Mouse (Mus musculus) heart, adult 2 months (tissue): Measurements from ENCODE around the gene Magi2. TPM values are rescaled to one million over a fixed set of nuclear protein-coding genes. Genes with fewer than 3 reads are reported as not detected.

ENCODE experiments used
- DNase-seq, 2 experiments: peaks; one replicate each; pipeline ENCODE4 v3.0.0; 2021
- H3K27ac ChIP-seq: fragments of 200-600 bp; 2 replicates; pipeline ENCODE4 v1.8.1; 2022
- H3K27me3 ChIP-seq: fragments of 200-500 bp; 2 replicates; pipeline ENCODE4 v1.6.1; 2012; ENCODE audit warnings: mild to moderate bottlenecking, low read length, inconsistent platforms, mixed read lengths; ENCODE audit not compliant: control insufficient read depth, insufficient read depth
- H3K36me3 ChIP-seq: fragments of 200-500 bp; 2 replicates; pipeline ENCODE4 v1.6.1; 2012; ENCODE audit warnings: low read length, inconsistent platforms; ENCODE audit not compliant: control insufficient read depth, insufficient read depth
- H3K4me1 ChIP-seq: fragments of 200-500 bp; 2 replicates; pipeline ENCODE4 v1.6.1; 2011; ENCODE audit warnings: low read length; ENCODE audit not compliant: control insufficient read depth, insufficient read depth
- H3K4me3 ChIP-seq: fragments of 200-600 bp; 2 replicates; pipeline ENCODE4 v1.8.1; 2022
- H3K79me2 ChIP-seq: fragments of 200-500 bp; replicated peaks from 2 replicates; pipeline ENCODE4 v1.6.1; 2012; ENCODE audit warnings: mild to moderate bottlenecking, inconsistent platforms, low read length, moderate library complexity, mixed read lengths; ENCODE audit not compliant: control insufficient read depth, insufficient read depth
- H3K9ac ChIP-seq: fragments of 200-500 bp; 2 replicates; pipeline ENCODE4 v1.6.1; 2012; ENCODE audit warnings: low read depth, mild to moderate bottlenecking, control low read depth, inconsistent platforms, low read length, mixed read lengths
- CTCF ChIP-seq: fragments of 200-600 bp; IDR thresholded peaks from 2 replicates; pipeline ENCODE4 v1.8.1; 2022; ENCODE audit warnings: antibody characterized with exemption, mild to moderate bottlenecking, moderate library complexity
- EP300 ChIP-seq: fragments of 200-500 bp; IDR thresholded peaks from 2 replicates; pipeline ENCODE4 v1.6.1; 2011; ENCODE audit warnings: low read depth, low read length, control low read depth; ENCODE audit not compliant: insufficient read depth
- POLR2A ChIP-seq: fragments of 200-500 bp; IDR thresholded peaks from 2 replicates; pipeline ENCODE4 v1.6.1; 2011; ENCODE audit warnings: mild to moderate bottlenecking, low read depth, low read length, control low read depth; ENCODE audit not compliant: insufficient read depth
- WGBS: fragments of 180-500 bp; shearing (Covaris S2); methylation state at CpG from one replicate; pipeline ENCODE4 v1.1.7; 2018; 5-methylcytosine and 5-hydroxymethylcytosine counted together
- intact Hi-C: fragments of 180-260 bp; cut with DNase I; formaldehyde crosslinking; loops from one replicate; pipeline ENCODE4 v1.15.1; 2025
- polyA plus RNA-seq: library from polyadenylated mRNA; depleted of rRNA; stranded (reverse); fragments of >200 nt; gene quantifications from 2 replicates; pipeline ENCODE4 v1.2.3, GENCODE M21; 2012
- total RNA-seq, 2 experiments: library from RNA; stranded (reverse); gene quantifications; 2 replicates each; pipeline ENCODE4 v1.2.3; 2021

Magi2 gene
- total and polyA plus RNA-seq, 3 experiments, result 2.0 to 8.2 (median 7.0) TPM

DNA sequence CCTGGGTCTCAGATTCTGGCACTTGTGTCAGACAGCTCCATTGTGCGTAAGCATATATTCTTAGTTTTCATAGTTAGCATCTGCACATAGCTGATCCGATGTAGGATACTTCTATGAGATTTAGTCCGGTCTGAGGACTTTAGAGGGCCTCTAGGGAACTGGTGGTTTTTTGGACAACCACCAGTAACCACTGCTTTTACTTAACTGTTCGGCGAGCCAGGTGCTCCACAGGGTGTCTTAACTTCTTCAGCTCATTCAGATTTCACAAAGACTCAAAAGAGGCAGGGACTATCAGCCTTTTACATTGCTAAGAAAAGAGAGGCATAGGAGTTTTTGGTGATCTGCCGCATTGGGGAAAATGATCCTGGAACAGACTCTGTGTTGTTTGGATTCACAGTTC lies 1453.1 kb downstream of the Magi2 start:
- no peaks in the 10 kb centered on the region for H3K27me3 ChIP-seq
- H3K36me3 ChIP-seq, result no peaks in the 10 kb centered on the region
- no peaks in the 10 kb centered on the region; the same call in 1 of the 2 replicates for H3K4me1 ChIP-seq
- TF ChIP-seq EP300 (no peak), CTCF (no peak), POLR2A (no peak)
- H3K79me2 ChIP-seq, result no peaks in the 10 kb centered on the region
- 90% methylated on average over 6 of the region's 6 CpGs for whole genome bisulfite sequencing
- no peak for DNase-seq
- intact Hi-C loops, result no loop called here
- no peak overlapping the region for H3K9ac ChIP-seq
- no peak overlapping the region for H3K4me3 ChIP-seq
- H3K27ac ChIP-seq, result no peak overlapping the region

- Histone ChIP-seq H3K4me1 (no peaks in the 10 kb centered on the region; the same call in 1 of the 2 replicates), H3K9ac (no peak overlapping the region), H3K79me2 (no peaks in the 10 kb centered on the region), H3K4me3 (no peak overlapping the region), H3K27me3 (no peaks in the 10 kb centered on the region), H3K27ac (no peak overlapping the region), H3K36me3 (no peaks in the 10 kb centered on the region)
- TF ChIP-seq CTCF, result no peak
- TF ChIP-seq EP300, result no peak
- no peak for TF ChIP-seq POLR2A
- WGBS, result 57% methylated on average over 15 of the region's 15 CpGs
- intact Hi-C loops, result no loop called here
- peak in 1 of 2 experiments; percentile 28 for DNase-seq
Observed at GRCm38 (mm10) chr5:20680833-20681530, 1454.1 kb downstream of the Magi2 start.

GRCm38 (mm10) chr5:20681660-20682059 lies 1454.8 kb downstream of the Magi2 start:
- H3K27me3 ChIP-seq, result no peaks in the 10 kb centered on the region
- 85% methylated on average over 10 of the region's 10 CpGs for WGBS
- no peak overlapping the region for H3K27ac ChIP-seq

DNA sequence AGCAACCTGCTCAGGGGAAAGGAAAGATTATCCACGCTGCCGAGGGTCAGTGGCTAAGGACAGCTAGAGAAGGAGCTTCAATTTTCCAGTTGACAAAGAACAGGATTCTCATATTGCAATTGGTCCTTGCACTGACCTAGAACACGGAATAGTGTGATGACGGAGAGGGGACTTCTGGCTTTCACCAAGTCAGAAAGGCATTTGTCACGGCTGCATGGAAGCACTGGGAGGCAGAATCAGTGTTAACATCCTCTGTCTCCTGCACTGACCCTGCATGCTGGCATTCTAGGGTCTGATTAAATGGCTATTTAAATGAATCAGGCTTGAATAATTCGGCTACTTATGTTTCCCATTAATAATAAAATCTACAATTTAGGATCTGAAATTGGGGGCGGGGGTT lies 1455.4 kb downstream of the Magi2 start:
- H3K36me3 ChIP-seq, result no peaks in the 10 kb centered on the region
- intact Hi-C loops, result no loop called here
- no peak overlapping the region for H3K27ac ChIP-seq
- H3K9ac ChIP-seq, result no peak overlapping the region
- DNase-seq, result no peak
- 77% methylated on average over 7 of the region's 7 CpGs for WGBS
- TF ChIP-seq EP300 (no peak), POLR2A (no peak), CTCF (no peak)
- no peaks in the 10 kb centered on the region for H3K27me3 ChIP-seq
- H3K4me1 ChIP-seq, result no peaks in the 10 kb centered on the region; the same call in 1 of the 2 replicates
- no peak overlapping the region for H3K4me3 ChIP-seq
- H3K79me2 ChIP-seq, result no peaks in the 10 kb centered on the region

More at GRCm38 (mm10) chr5:20681660-20682059, 1454.8 kb downstream of the Magi2 start:
- H3K79me2 ChIP-seq, result no peaks in the 10 kb centered on the region
- no peak overlapping the region for H3K4me3 ChIP-seq
- H3K9ac ChIP-seq, result no peak overlapping the region
- TF ChIP-seq POLR2A, result no peak
- no peak for TF ChIP-seq EP300
- TF ChIP-seq CTCF, result no peak
- no peak for DNase-seq
- no peaks in the 10 kb centered on the region for H3K36me3 ChIP-seq
- H3K4me1 ChIP-seq, result no peaks in the 10 kb centered on the region; the same call in 1 of the 2 replicates
- intact Hi-C loops, result no loop called here

DNA sequence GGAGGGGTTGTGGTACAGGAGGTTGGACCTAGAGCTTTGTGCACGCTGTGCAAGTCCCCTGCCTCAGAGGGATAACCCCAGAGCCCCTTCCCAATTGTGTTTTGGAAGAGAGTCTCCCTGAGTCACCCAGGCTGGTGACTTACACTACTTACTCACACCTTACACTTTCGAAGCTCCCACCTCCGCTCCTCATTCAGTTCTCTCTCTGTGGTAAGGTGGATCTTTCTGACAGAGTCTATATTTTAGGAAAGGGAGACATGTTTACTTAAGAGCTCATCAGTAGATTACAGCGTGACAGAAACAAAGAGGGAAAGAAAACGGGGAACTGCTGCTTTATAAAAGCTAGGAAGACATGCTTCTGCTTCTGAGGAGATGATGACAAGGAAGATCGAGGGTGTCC lies 1457.3 kb downstream of the Magi2 start:
- Histone ChIP-seq H3K36me3 (no peaks in the 10 kb centered on the region), H3K79me2 (no peaks in the 10 kb centered on the region), H3K9ac (no peak overlapping the region), H3K27ac (no peak overlapping the region), H3K4me1 (no peaks in the 10 kb centered on the region; the same call in 1 of the 2 replicates), H3K27me3 (no peaks in the 10 kb centered on the region), H3K4me3 (no peak overlapping the region)
- no peak for TF ChIP-seq POLR2A
- TF ChIP-seq EP300, result no peak
- TF ChIP-seq CTCF, result no peak
- no peak for DNase-seq
- intact Hi-C loops, result no loop called here
- WGBS, result 67% methylated on average over 6 of the region's 6 CpGs

- H3K4me1 ChIP-seq, result no peaks in the 10 kb centered on the region
- no peak for DNase-seq
- no peak overlapping the region for H3K9ac ChIP-seq
- WGBS, result 90% methylated on average over 3 of the region's 3 CpGs
- H3K36me3 ChIP-seq, result no peaks in the 10 kb centered on the region
- no peak overlapping the region for H3K4me3 ChIP-seq
- no peak overlapping the region for H3K27ac ChIP-seq
- intact Hi-C loops, result no loop called here
- H3K27me3 ChIP-seq, result no peaks in the 10 kb centered on the region
- no peaks in the 10 kb centered on the region for H3K79me2 ChIP-seq
- no peak for TF ChIP-seq EP300
- no peak for TF ChIP-seq CTCF
- TF ChIP-seq POLR2A, result no peak
Observed at GRCm38 (mm10) chr5:20692230-20692629, 1465.4 kb downstream of the Magi2 start.
